Mouse (Mus musculus): ENCODE measurements around the gene Creb3l2.

GRCm38 (mm10) chr6:37428044-37428443, 13.9 kb downstream of the Creb3l2 start:
- TF ChIP-seq CTCF (IDR thresholded peaks at IDR 0.05; ENCODE audit: low read depth, low read length), result no peak
- TF ChIP-seq POLR2A (IDR thresholded peaks at IDR 0.05; ENCODE audit: borderline replicate concordance, low read depth, low read length), result no peak
